Mouse (Mus musculus): Measurements from ENCODE around the gene Gm13287. TPM values are rescaled to one million over a fixed set of nuclear protein-coding genes. Genes with fewer than 3 reads are reported as not detected.

Gene Gm13287
- polyA plus RNA-seq, 1 experiment, result not detected

Other genes starting within 250 kb of the Gm13287 start
- gene Ifna15, start 245.0 kb upstream of the Gm13287 start, polyA plus RNA-seq (2012; rRNA removed), result not detected in 2 replicates
- gene Ifna14, start 231.5 kb upstream of the Gm13287 start, polyA plus RNA-seq (2012; rRNA removed), result not detected in 2 replicates
- gene Ifna9, start 210.9 kb upstream of the Gm13287 start, polyA plus RNA-seq (2012; rRNA removed), result not detected in 2 replicates
- not detected in 2 replicates for gene Ifna12, start 199.9 kb upstream of the Gm13287 start, polyA plus RNA-seq (2012; rRNA removed)
- not detected in 2 replicates for gene C87499, start 168.8 kb upstream of the Gm13287 start, polyA plus RNA-seq (2012; rRNA removed)
- not detected in 2 replicates for gene Ifna13, start 158.8 kb upstream of the Gm13287 start, polyA plus RNA-seq (2012; rRNA removed)
- gene Ifna16, start 126.3 kb upstream of the Gm13287 start, polyA plus RNA-seq (2012; rRNA removed), result not detected in 2 replicates
- gene Ifna2, start 119.3 kb upstream of the Gm13287 start, polyA plus RNA-seq (2012; rRNA removed), result not detected in 2 replicates
- not detected in 2 replicates for gene Ifnab, start 111.9 kb upstream of the Gm13287 start, polyA plus RNA-seq (2012; rRNA removed)
- 0.15 and 0.44 TPM in 2 replicates for gene Gm26566, start 81.4 kb upstream of the Gm13287 start, polyA plus RNA-seq (2012; rRNA removed)
- 17.9 and 18.2 TPM in 2 replicates for gene Klhl9, start 80.8 kb upstream of the Gm13287 start, polyA plus RNA-seq (2012; rRNA removed)
- not detected in 2 replicates for gene Gm13271, start 48.4 kb upstream of the Gm13287 start, polyA plus RNA-seq (2012; rRNA removed)
- not detected in 2 replicates for gene Gm13283, start 43.1 kb upstream of the Gm13287 start, polyA plus RNA-seq (2012; rRNA removed)
- not detected in 2 replicates for gene Gm13290, start 29.4 kb upstream of the Gm13287 start, polyA plus RNA-seq (2012; rRNA removed)
- not detected in 2 replicates for gene Gm13289, start 26.3 kb upstream of the Gm13287 start, polyA plus RNA-seq (2012; rRNA removed)
- not detected in 2 replicates for gene Gm13272, start 23.4 kb upstream of the Gm13287 start, polyA plus RNA-seq (2012; rRNA removed)
- gene Ifnz, start 21.1 kb upstream of the Gm13287 start, polyA plus RNA-seq (2012; rRNA removed), result not detected in 2 replicates
- not detected in 2 replicates for gene Gm13276, start 17.5 kb upstream of the Gm13287 start, polyA plus RNA-seq (2012; rRNA removed)
- not detected in 2 replicates for gene Gm13277, start 14.6 kb upstream of the Gm13287 start, polyA plus RNA-seq (2012; rRNA removed)
- gene Gm13278, start 11.7 kb upstream of the Gm13287 start, polyA plus RNA-seq (2012; rRNA removed), result not detected in 2 replicates
- not detected in 2 replicates for gene Gm13275, start 8.8 kb upstream of the Gm13287 start, polyA plus RNA-seq (2012; rRNA removed)
- not detected in 2 replicates for gene Gm13279, start 5.9 kb upstream of the Gm13287 start, polyA plus RNA-seq (2012; rRNA removed)
- not detected in 2 replicates for gene Gm13285, start 3.6 kb upstream of the Gm13287 start, polyA plus RNA-seq (2012; rRNA removed)
- gene Gm13288, start 2.3 kb downstream of the Gm13287 start, polyA plus RNA-seq (2012; rRNA removed), result not detected in 2 replicates
- not detected in 2 replicates for gene Ifna7, start 13.0 kb downstream of the Gm13287 start, polyA plus RNA-seq (2012; rRNA removed)
- not detected in 2 replicates for gene Ifna11, start 16.7 kb downstream of the Gm13287 start, polyA plus RNA-seq (2012; rRNA removed)
- not detected in 2 replicates for gene Ifna6, start 24.2 kb downstream of the Gm13287 start, polyA plus RNA-seq (2012; rRNA removed)
- gene Ifna5, start 32.3 kb downstream of the Gm13287 start, polyA plus RNA-seq (2012; rRNA removed), result not detected in 2 replicates
- not detected in 2 replicates for gene Ifna4, start 38.6 kb downstream of the Gm13287 start, polyA plus RNA-seq (2012; rRNA removed)
- not detected in 2 replicates for gene Ifna1, start 46.8 kb downstream of the Gm13287 start, polyA plus RNA-seq (2012; rRNA removed)
- gene Ifne, start 76.9 kb downstream of the Gm13287 start, polyA plus RNA-seq (2012; rRNA removed), result not detected in 2 replicates